Mouse (Mus musculus) liver, embryonic 11.5 days (tissue): ENCODE measurements at regions not wholly inside any gene's neighbourhood (a gene's known extent, or its start where the extent isn't known, plus 50 kb on each side); places are given as distances from the start of the nearest gene placed in this dataset.

Experiments used
- ATAC-seq: fragments of 200-750 bp; cut with Nextera tagmentation; replicated peaks from 2 replicates; pipeline ENCODE4 v1.8.0; 2017; ENCODE audit warnings: moderate number of reproducible peaks, mild to moderate bottlenecking, moderate TSS enrichment, moderate library complexity; ENCODE audit not compliant: low FRiP score
- DNase-seq: peaks from one replicate; pipeline ENCODE4 v3.0.0-alpha.2; 2017; ENCODE audit warnings: low spot score
- H3K27ac ChIP-seq: fragments of 300-500 bp; sonication (generic); 2 replicates; pipeline ENCODE4 v1.5.1; 2014; ENCODE audit warnings: mild to moderate bottlenecking, low read depth, low read length, control low read depth
- H3K27me3 ChIP-seq: fragments of 300-500 bp; sonication (generic); replicated peaks from 2 replicates; pipeline ENCODE4 v1.6.1; 2014; ENCODE audit warnings: low read length, mixed read lengths; ENCODE audit not compliant: control insufficient read depth, insufficient read depth
- H3K36me3 ChIP-seq: fragments of 300-500 bp; sonication (generic); 2 replicates; pipeline ENCODE4 v1.6.1; 2014; ENCODE audit warnings: mild to moderate bottlenecking, low read length, moderate library complexity, mixed read lengths; ENCODE audit not compliant: control insufficient read depth, insufficient read depth
- H3K4me1 ChIP-seq: fragments of 300-500 bp; sonication (generic); replicated peaks from 2 replicates; pipeline ENCODE4 v1.6.1; 2014; ENCODE audit warnings: low read length, mixed read lengths; ENCODE audit not compliant: control insufficient read depth, insufficient read depth
- H3K4me2 ChIP-seq: fragments of 300-500 bp; sonication (generic); 2 replicates; pipeline ENCODE4 v1.6.1; 2014; ENCODE audit warnings: mild to moderate bottlenecking, control low read depth, moderate library complexity
- H3K4me3 ChIP-seq: fragments of 300-500 bp; sonication (generic); 2 replicates; pipeline ENCODE4 v1.5.1; 2014; ENCODE audit warnings: low read depth, low read length, control low read depth
- H3K9ac ChIP-seq: fragments of 300-500 bp; sonication (generic); 2 replicates; pipeline ENCODE4 v1.6.1; 2014; ENCODE audit warnings: low read depth, low read length, control low read depth
- H3K9me3 ChIP-seq: fragments of 300-500 bp; sonication (generic); 2 replicates; pipeline ENCODE4 v1.6.1; 2016; ENCODE audit warnings: low read length, inconsistent platforms, mixed read lengths; ENCODE audit not compliant: control insufficient read depth
- whole genome bisulfite sequencing: fragments of 180-500 bp; shearing (Covaris S2); extraction: QIAGEN DNeasy Blood & Tissue Kit; methylation state at CpG from one replicate; pipeline ENCODE4 v1.1.7; 2014; 5-methylcytosine and 5-hydroxymethylcytosine counted together

- Histone ChIP-seq H3K4me3 (no peak overlapping the region), H3K27me3 (no peaks in the 10 kb centered on the region), H3K4me1 (no peaks in the 10 kb centered on the region), H3K36me3 (no peaks in the 10 kb centered on the region), H3K9me3 (no peaks in the 10 kb centered on the region), H3K4me2 (no peak overlapping the region), H3K27ac (no peak overlapping the region), H3K9ac (no peak overlapping the region)
- WGBS: 82% methylated on average over 4 of the region's 4 CpGs
- ATAC-seq (no peak), DNase-seq (no peak)
Observed at GRCm38 (mm10) chr8:115897086-115897485, 189.5 kb upstream of the Maf start.

DNA sequence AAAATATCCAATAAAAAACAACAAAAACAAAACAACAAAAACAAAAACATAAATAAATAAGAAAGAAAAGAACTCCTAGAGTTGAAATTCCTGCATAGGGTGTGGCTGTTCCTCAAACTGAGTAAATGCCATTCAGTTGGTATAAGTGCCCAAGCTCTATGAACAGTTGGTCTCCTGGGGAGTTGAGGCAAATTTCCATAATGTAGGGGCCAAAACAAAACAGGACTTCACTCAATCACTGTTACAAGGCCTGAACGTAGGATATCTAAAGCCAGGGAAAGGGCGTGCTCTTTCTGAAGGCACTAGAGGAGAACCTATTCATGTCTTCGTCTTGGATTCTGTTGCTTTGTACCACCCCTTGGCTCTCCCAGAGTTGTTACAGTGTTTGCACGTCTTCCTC, 188.5 kb upstream of the Maf start:
- Histone ChIP-seq H3K9me3 (no peaks in the 10 kb centered on the region), H3K4me2 (no peak overlapping the region), H3K27ac (no peak overlapping the region), H3K4me3 (no peak overlapping the region), H3K4me1 (no peaks in the 10 kb centered on the region), H3K27me3 (no peaks in the 10 kb centered on the region), H3K9ac (no peak overlapping the region), H3K36me3 (no peaks in the 10 kb centered on the region)
- ATAC-seq (no peak), DNase-seq (no peak)
- 88% methylated on average over 4 of the region's 4 CpGs for WGBS

DNA sequence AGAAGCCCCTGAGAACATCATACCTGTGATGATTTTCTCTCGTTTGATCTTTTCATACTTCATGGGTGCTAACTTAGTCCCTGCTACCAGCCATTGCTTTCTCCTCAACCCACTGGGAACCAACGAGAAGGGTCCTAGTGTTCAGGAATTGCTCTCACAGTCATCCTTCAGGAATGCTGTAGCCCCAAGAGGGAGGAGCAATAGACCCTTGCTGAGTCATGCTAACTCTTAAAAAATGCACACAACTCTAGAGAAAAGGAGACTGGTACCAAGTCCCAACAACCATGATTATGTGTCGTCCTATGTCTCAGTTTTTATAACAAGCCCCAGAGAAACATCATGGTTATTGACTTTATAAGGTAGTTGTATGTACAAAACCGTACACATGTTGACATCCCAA, 180.7 kb upstream of the Maf start:
- no peak overlapping the region for H3K27ac ChIP-seq
- WGBS: 75% methylated on average over 4 of the region's 4 CpGs
- H3K4me3 ChIP-seq: no peak overlapping the region
- DNase-seq (no peak), ATAC-seq (no peak)
- no peak overlapping the region for H3K4me2 ChIP-seq
- no peak overlapping the region for H3K9ac ChIP-seq
- no peaks in the 10 kb centered on the region for H3K9me3 ChIP-seq
- no peaks in the 10 kb centered on the region for H3K27me3 ChIP-seq
- no peaks in the 10 kb centered on the region for H3K36me3 ChIP-seq
- H3K4me1 ChIP-seq: no peaks in the 10 kb centered on the region

- DNase-seq (no peak), ATAC-seq (no peak)
- Histone ChIP-seq H3K36me3 (no peaks in the 10 kb centered on the region), H3K9me3 (no peaks in the 10 kb centered on the region), H3K4me1 (no peaks in the 10 kb centered on the region), H3K4me2 (no peak overlapping the region), H3K27ac (no peak overlapping the region), H3K4me3 (no peak overlapping the region), H3K9ac (no peak overlapping the region), H3K27me3 (no peaks in the 10 kb centered on the region)
- 61% methylated on average over 2 of the region's 2 CpGs for WGBS
Observed at GRCm38 (mm10) chr8:115885121-115885743, 177.6 kb upstream of the Maf start.

DNA sequence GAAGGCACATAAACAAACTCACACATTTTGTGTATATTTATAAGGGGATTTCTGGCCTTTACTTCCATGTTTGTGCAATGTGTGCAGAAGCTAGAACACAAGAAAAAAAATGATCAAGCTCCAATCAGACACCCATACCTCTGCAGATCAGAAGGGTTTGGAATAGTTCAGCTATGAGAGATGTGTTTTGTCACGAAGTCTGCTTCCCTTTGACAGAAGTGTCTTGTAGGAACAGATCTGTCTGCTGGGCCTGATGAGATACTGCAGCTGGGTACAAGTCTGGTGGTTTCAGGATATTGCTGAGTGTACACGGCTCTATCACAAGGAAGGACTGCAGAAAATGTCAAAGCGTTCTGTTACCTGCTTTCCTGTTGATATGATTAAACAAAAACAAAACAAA, 176.2 kb upstream of the Maf start:
- ATAC-seq (no peak), DNase-seq (no peak)
- Histone ChIP-seq H3K27ac (no peak overlapping the region), H3K4me3 (no peak overlapping the region), H3K4me2 (no peak overlapping the region), H3K4me1 (no peaks in the 10 kb centered on the region), H3K27me3 (no peaks in the 10 kb centered on the region), H3K36me3 (no peaks in the 10 kb centered on the region), H3K9me3 (no peaks in the 10 kb centered on the region), H3K9ac (no peak overlapping the region)
- 54% methylated on average over 3 of the region's 3 CpGs for WGBS

- no peak overlapping the region for H3K9ac ChIP-seq
- WGBS: 80% methylated on average over 8 of the region's 8 CpGs
- no peak overlapping the region for H3K27ac ChIP-seq
- H3K36me3 ChIP-seq: no peaks in the 10 kb centered on the region
- H3K4me2 ChIP-seq: no peak overlapping the region
- ATAC-seq (no peak), DNase-seq (no peak)
- no peaks in the 10 kb centered on the region for H3K4me1 ChIP-seq
- H3K9me3 ChIP-seq: no peaks in the 10 kb centered on the region
- H3K4me3 ChIP-seq: no peak overlapping the region
- no peaks in the 10 kb centered on the region for H3K27me3 ChIP-seq
Observed at GRCm38 (mm10) chr8:115881881-115882280, 174.3 kb upstream of the Maf start.

- 89% methylated on average over 7 of the region's 7 CpGs for WGBS
- Histone ChIP-seq H3K27me3 (no peaks in the 10 kb centered on the region), H3K36me3 (no peaks in the 10 kb centered on the region), H3K27ac (no peak overlapping the region), H3K4me1 (no peaks in the 10 kb centered on the region), H3K9me3 (no peaks in the 10 kb centered on the region), H3K9ac (no peak overlapping the region), H3K4me2 (no peak overlapping the region), H3K4me3 (no peak overlapping the region)
- ATAC-seq: no peak
- no peak for DNase-seq
Observed at GRCm38 (mm10) chr8:115874789-115875188, 167.2 kb upstream of the Maf start.

- Histone ChIP-seq H3K4me2 (no peak overlapping the region), H3K9ac (no peak overlapping the region), H3K4me1 (no peaks in the 10 kb centered on the region), H3K36me3 (no peaks in the 10 kb centered on the region), H3K27me3 (no peaks in the 10 kb centered on the region), H3K9me3 (no peaks in the 10 kb centered on the region), H3K4me3 (no peak overlapping the region), H3K27ac (no peak overlapping the region)
- no peak for DNase-seq
- no peak for ATAC-seq
- WGBS: 73% methylated on average over 5 of the region's 5 CpGs
Observed at GRCm38 (mm10) chr8:115871381-115871780, 163.8 kb upstream of the Maf start.

GRCm38 (mm10) chr8:115861381-115861780, 153.8 kb upstream of the Maf start:
- H3K27me3 ChIP-seq: no peaks in the 10 kb centered on the region
- no peak for ATAC-seq
- H3K27ac ChIP-seq: no peak overlapping the region
- WGBS: 70% methylated on average over 3 of the region's 3 CpGs
- no peaks in the 10 kb centered on the region for H3K36me3 ChIP-seq
- no peak overlapping the region for H3K4me2 ChIP-seq
- H3K9ac ChIP-seq: no peak overlapping the region
- no peaks in the 10 kb centered on the region for H3K4me1 ChIP-seq
- no peak overlapping the region for H3K4me3 ChIP-seq
- H3K9me3 ChIP-seq: no peaks in the 10 kb centered on the region
- DNase-seq: no peak
